18 mouse cellular contexts compared by ENCODE assay signal in the genomic region with DNA sequence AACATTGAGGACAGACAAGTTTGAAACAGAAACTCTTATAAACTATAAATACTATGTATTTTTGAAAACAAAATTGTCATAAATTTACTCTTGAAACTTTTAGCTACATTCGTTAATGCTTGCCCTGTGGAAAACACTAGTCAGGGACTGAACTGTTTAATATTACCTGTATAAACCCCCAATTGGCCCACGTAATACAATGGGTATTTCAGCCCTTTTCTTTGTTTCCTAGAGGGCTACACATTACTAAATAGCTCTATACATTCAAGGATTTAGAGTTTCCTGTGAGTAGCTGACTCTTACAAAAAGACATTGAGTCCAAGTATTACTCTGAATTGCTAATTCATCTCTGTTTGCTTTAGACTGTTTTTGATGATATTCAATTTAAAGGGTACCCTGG.
"Had no signal": no experiment of that assay in that cellular context is flagged by ENCODE, and none has a peak within 500 bp of the region (broad histone marks: within the 10 kb centered on the region; RNA-seq: fewer than 3 reads in every experiment).

No protein-coding gene starts in this region.

- H3K27me3 ChIP-seq: midbrain, embryonic 13.5 days; midbrain, embryonic 15.5 days; neural tube, embryonic 13.5 days; neural tube, embryonic 15.5 days had no signal

- H3K27ac ChIP-seq: liver, embryonic 14.5 days; midbrain, embryonic 13.5 days; midbrain, embryonic 15.5 days; neural tube, embryonic 13.5 days; neural tube, embryonic 15.5 days had no signal

- H3K4me2 ChIP-seq: lung, embryonic 14.5 days; midbrain, embryonic 13.5 days; midbrain, embryonic 15.5 days; neural tube, embryonic 13.5 days; neural tube, embryonic 15.5 days had no signal

- H3K4me1 ChIP-seq: midbrain, embryonic 13.5 days; midbrain, embryonic 15.5 days; neural tube, embryonic 13.5 days; neural tube, embryonic 15.5 days had no signal

- H3K9ac ChIP-seq: liver, embryonic 14.5 days; lung, embryonic 14.5 days; midbrain, embryonic 13.5 days; midbrain, embryonic 15.5 days; neural tube, embryonic 13.5 days; neural tube, embryonic 15.5 days had no signal

- H3K36me3 ChIP-seq: midbrain, embryonic 13.5 days; midbrain, embryonic 15.5 days; neural tube, embryonic 13.5 days; neural tube, embryonic 15.5 days had no signal

- DNase-seq: lung, adult 18-20 months; lung, embryonic 14.5 days; lung, postnatal 10 days; lung, postnatal 4 days; retina, postnatal 1 day; right cerebral cortex, adult 18-20 months; right cerebral cortex, postnatal 25 days; right cerebral cortex, postnatal 4 days; spleen, adult 18-20 months; thymus, adult 18-20 months; thymus, postnatal 14 days; thymus, postnatal 36 days had no signal

- H3K4me3 ChIP-seq: midbrain, embryonic 13.5 days; midbrain, embryonic 15.5 days; myocyte; neural tube, embryonic 13.5 days; neural tube, embryonic 15.5 days had no signal

- H3K9me3 ChIP-seq: midbrain, embryonic 13.5 days; midbrain, embryonic 15.5 days; neural tube, embryonic 13.5 days; neural tube, embryonic 15.5 days had no signal
